Mouse (Mus musculus): ENCODE results near the gene Dlgap4.

GRCm38 (mm10) chr2:156779488-156779887 is 166.0 kb downstream of the Dlgap4 start:
- TF ChIP-seq CTCF (IDR thresholded peaks at IDR 0.05; ENCODE audit: insufficient read depth, low read length) (no peak), POLR2A (IDR thresholded peaks at IDR 0.05; ENCODE audit: borderline replicate concordance, extremely low read depth, low read depth, low read length) (no peak)

Measured in lung, adult 2 months (tissue).